Mouse (Mus musculus) kidney, adult 2 months (tissue): ENCODE measurements around the gene Snd1. TPM values are rescaled to one million over a fixed set of nuclear protein-coding genes. Genes with fewer than 3 reads are reported as not detected.

Experiments used
- DNase-seq: peaks from one replicate; pipeline ENCODE4 v3.0.0; 2021
- H3K27ac ChIP-seq: fragments of 200-500 bp; 2 replicates; pipeline ENCODE4 v1.5.1; 2012; ENCODE audit warnings: low read depth, low read length, control low read depth, inconsistent platforms; ENCODE audit not compliant: insufficient read depth
- H3K27me3 ChIP-seq: fragments of 200-500 bp; replicated peaks from 2 replicates; pipeline ENCODE4 v1.6.1; 2012; ENCODE audit warnings: mild to moderate bottlenecking, moderate library complexity, low read length, inconsistent platforms; ENCODE audit not compliant: control insufficient read depth, insufficient read depth
- H3K36me3 ChIP-seq: fragments of 200-500 bp; 2 replicates; pipeline ENCODE4 v1.6.1; 2012; ENCODE audit warnings: mild to moderate bottlenecking, moderate library complexity, low read length, inconsistent platforms; ENCODE audit not compliant: control insufficient read depth, insufficient read depth
- H3K4me1 ChIP-seq: fragments of 200-500 bp; 2 replicates; pipeline ENCODE4 v1.6.1; 2011; ENCODE audit warnings: low read length; ENCODE audit not compliant: control insufficient read depth, insufficient read depth
- H3K4me3 ChIP-seq: fragments of 200-500 bp; 2 replicates; pipeline ENCODE4 v1.5.1; 2011; ENCODE audit warnings: mild to moderate bottlenecking, low read depth, low read length, control low read depth; ENCODE audit not compliant: insufficient read depth
- CTCF ChIP-seq: fragments of 200-500 bp; conservative IDR thresholded peaks from 2 replicates; pipeline ENCODE4 v1.5.1; 2011; ENCODE audit warnings: low read depth, mild to moderate bottlenecking, control low read depth, low read length, moderate library complexity, mixed read lengths; ENCODE audit not compliant: insufficient read depth, insufficient read length
- POLR2A ChIP-seq: fragments of 200-500 bp; IDR thresholded peaks from one replicate; pipeline ENCODE4 v1.6.1; 2011; ENCODE audit warnings: low read depth, low read length, control low read depth
- WGBS: fragments of 180-500 bp; shearing (Covaris S2); methylation state at CpG from one replicate; pipeline ENCODE4 v1.1.7; 2018; 5-methylcytosine and 5-hydroxymethylcytosine counted together
- polyA plus RNA-seq: library from polyadenylated mRNA; depleted of rRNA; stranded (reverse); fragments of >200 nt; gene quantifications from 2 replicates; pipeline ENCODE4 v1.2.3, GENCODE M21; 2012

Snd1 gene
- polyA plus RNA-seq, 1 experiment = 41.0 TPM

DNA sequence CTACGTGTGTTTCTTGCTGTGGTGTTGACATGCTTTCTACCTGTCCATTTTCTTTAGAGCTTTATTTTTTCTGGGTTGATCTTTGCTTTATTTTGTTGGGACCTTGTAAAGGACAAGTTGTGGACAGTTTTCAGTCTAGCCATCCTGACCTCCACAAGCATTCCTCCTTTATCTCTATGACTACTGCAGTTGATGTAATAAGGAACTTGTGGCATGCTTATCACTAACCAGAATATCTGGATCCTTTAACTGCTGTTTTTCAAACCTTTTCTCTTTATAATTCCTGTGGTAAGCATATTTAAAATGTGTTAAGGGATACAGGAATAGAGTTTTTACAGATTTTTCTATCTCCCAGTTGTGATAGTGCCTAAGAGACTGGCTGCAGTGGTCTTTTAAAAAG lies 204.0 kb downstream of the Snd1 start:
- Histone ChIP-seq H3K4me3 (no peak overlapping the region), H3K36me3 (no peaks in the 10 kb centered on the region), H3K27ac (no peak overlapping the region), H3K4me1 (peaks cover 13% of the 10 kb centered on the region; the same call in 1 of the 2 replicates), H3K27me3 (no peaks in the 10 kb centered on the region)
- TF ChIP-seq POLR2A (no peak), CTCF (no peak)
- WGBS = 83% methylated on average over 1 of the region's 1 CpGs
- DNase-seq = no peak

- no peaks in the 10 kb centered on the region for H3K27me3 ChIP-seq
- no peak overlapping the region for H3K27ac ChIP-seq
- TF ChIP-seq CTCF (no peak), POLR2A (no peak)
- peak; percentile 31 for DNase-seq
- no peaks in the 10 kb centered on the region for H3K36me3 ChIP-seq
- H3K4me3 ChIP-seq = no peak overlapping the region
- H3K4me1 ChIP-seq = peaks cover 13% of the 10 kb centered on the region; the same call in 1 of the 2 replicates
- 40% methylated on average over 4 of the region's 4 CpGs for WGBS
These were observed 205.6 kb downstream of the Snd1 start for GRCm38 (mm10) chr6:28680537-28680936.

GRCm38 (mm10) chr6:28681521-28682457 lies 206.8 kb downstream of the Snd1 start:
- Histone ChIP-seq H3K27me3 (no peaks in the 10 kb centered on the region), H3K4me1 (peaks cover 13% of the 10 kb centered on the region; the same call in 1 of the 2 replicates), H3K27ac (0 out of 2 replicates have a peak overlapping the region, but pooled peaks have one; percentile 38), H3K36me3 (no peaks in the 10 kb centered on the region), H3K4me3 (no peak overlapping the region)
- peak; percentile 57 for DNase-seq
- WGBS = 62% methylated on average over 8 of the region's 8 CpGs
- TF ChIP-seq CTCF (no peak), POLR2A (no peak)

GRCm38 (mm10) chr6:28685052-28685451 lies 210.1 kb downstream of the Snd1 start:
- no peak for TF ChIP-seq POLR2A
- TF ChIP-seq CTCF = no peak
- WGBS = 68% methylated on average over 3 of the region's 3 CpGs
- no peaks in the 10 kb centered on the region for H3K36me3 ChIP-seq
- no peak overlapping the region for H3K27ac ChIP-seq
- H3K27me3 ChIP-seq = no peaks in the 10 kb centered on the region
- no peak for DNase-seq
- peaks cover 13% of the 10 kb centered on the region; the same call in 1 of the 2 replicates for H3K4me1 ChIP-seq
- H3K4me3 ChIP-seq = no peak overlapping the region

- Histone ChIP-seq H3K27me3 (no peaks in the 10 kb centered on the region), H3K36me3 (no peaks in the 10 kb centered on the region), H3K4me1 (peaks cover 8% of the 10 kb centered on the region; the same call in 1 of the 2 replicates), H3K27ac (no peak overlapping the region), H3K4me3 (no peak overlapping the region)
- WGBS = 70% methylated on average over 5 of the region's 5 CpGs
- TF ChIP-seq POLR2A (no peak), CTCF (no peak)
- DNase-seq = no peak
These were observed 210.8 kb downstream of the Snd1 start for GRCm38 (mm10) chr6:28685745-28686144.

- 72% methylated on average over 5 of the region's 5 CpGs for WGBS
- TF ChIP-seq CTCF (no peak), POLR2A (no peak)
- no peak for DNase-seq
These were observed 212.8 kb downstream of the Snd1 start for GRCm38 (mm10) chr6:28687776-28688175.

GRCm38 (mm10) chr6:28692659-28693058 lies 217.7 kb downstream of the Snd1 start:
- TF ChIP-seq POLR2A (no peak), CTCF (no peak)
- no peaks in the 10 kb centered on the region for H3K27me3 ChIP-seq
- H3K4me3 ChIP-seq = no peak overlapping the region
- no peaks in the 10 kb centered on the region for H3K4me1 ChIP-seq
- no peak overlapping the region for H3K27ac ChIP-seq
- H3K36me3 ChIP-seq = no peaks in the 10 kb centered on the region
- DNase-seq = no peak

More at GRCm38 (mm10) chr6:28687776-28688175, 212.8 kb downstream of the Snd1 start:
- no peaks in the 10 kb centered on the region for H3K4me1 ChIP-seq
- no peak overlapping the region for H3K27ac ChIP-seq
- no peaks in the 10 kb centered on the region for H3K36me3 ChIP-seq
- no peak overlapping the region for H3K4me3 ChIP-seq
- H3K27me3 ChIP-seq = no peaks in the 10 kb centered on the region

DNA sequence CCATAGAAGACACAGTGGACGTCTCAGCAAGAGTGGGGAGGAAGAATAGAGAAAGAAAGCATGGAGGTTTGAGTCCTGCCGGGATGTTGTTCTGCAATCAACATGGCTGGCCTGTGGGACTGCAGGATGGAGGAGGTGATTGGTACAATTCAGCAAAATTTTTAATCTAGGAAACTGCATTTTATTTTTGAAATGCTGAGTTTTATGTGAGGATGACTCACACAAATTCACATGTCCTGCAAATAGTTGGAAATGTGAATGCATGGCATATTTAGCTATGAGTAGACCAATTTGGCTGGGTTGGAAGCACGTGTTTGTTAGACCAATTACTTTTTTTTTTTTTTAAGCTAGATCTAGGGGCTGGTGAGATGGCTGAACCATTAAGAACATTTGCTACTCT lies 222.3 kb downstream of the Snd1 start:
- Histone ChIP-seq H3K27me3 (no peaks in the 10 kb centered on the region), H3K4me1 (no peaks in the 10 kb centered on the region), H3K27ac (no peak overlapping the region), H3K4me3 (no peak overlapping the region), H3K36me3 (no peaks in the 10 kb centered on the region)
- no peak for DNase-seq
- no peak for TF ChIP-seq POLR2A
- TF ChIP-seq CTCF = no peak
- 88% methylated on average over 3 of the region's 3 CpGs for WGBS
